Mouse (Mus musculus) spleen, adult 2 months (tissue): ENCODE results near the gene Ilkap.

ENCODE experiments used
- CTCF ChIP-seq: fragments of 200-500 bp; IDR thresholded peaks from 2 replicates; pipeline ENCODE4 v1.5.1; 2011; ENCODE audit warnings: mild to moderate bottlenecking, inconsistent platforms; ENCODE audit not compliant: insufficient read depth, insufficient read length, insufficient replicate concordance; ENCODE audit errors: extremely low read depth
- POLR2A ChIP-seq: fragments of 200-500 bp; IDR thresholded peaks from 2 replicates; pipeline ENCODE4 v1.6.1; 2011; ENCODE audit warnings: low read depth, low read length, inconsistent platforms

DNA sequence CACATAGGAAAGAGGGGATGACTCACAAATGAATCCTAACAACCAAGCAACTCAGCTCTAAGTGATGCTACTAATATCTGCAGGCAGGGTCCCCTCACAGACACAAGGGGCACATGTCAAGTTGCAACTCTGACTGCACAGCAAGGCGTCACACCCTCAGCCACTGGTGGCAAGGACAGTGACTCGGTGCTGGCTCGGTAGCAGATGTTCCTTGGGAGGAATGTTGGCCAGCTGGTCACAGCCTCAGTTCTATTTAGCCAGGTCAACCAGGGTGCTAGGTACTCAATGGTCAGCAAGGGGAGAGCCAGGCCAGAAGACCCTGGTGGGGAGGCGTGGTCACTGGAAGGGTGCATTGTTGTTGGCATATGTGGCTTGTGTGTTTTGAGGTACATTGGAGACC lies 9.2 kb upstream of the Ilkap start:
- TF ChIP-seq POLR2A (no peak), CTCF (no peak)
